13 mouse cellular contexts compared by ENCODE assay signal in the genomic region with DNA sequence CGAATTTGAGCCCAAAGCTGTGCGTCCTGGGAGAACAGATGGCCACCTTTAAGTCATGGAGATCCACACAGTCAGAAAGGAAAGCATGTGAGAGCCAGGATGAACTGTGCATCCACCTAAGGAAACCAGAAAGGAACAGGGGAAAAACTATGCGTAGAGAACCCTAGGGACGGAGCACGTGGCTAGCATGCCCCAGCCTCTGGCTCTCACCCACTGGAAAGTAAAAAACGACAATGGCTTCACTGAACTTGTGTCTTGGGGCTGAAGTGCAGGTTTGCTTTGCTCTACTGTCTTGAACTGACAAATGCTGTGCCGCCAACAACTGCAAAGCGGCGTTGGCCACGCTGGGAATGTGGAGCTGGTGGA. TPM values are rescaled to one million over a fixed set of nuclear protein-coding genes. Genes with fewer than 3 reads are reported as not detected.
DNase-seq lines count a peak whose midpoint lies in the region; ATAC-seq and TF ChIP-seq lines count a peak whose summit lies in the region.
"Had no signal": no experiment of that assay in that cellular context is flagged by ENCODE, and none has a peak within 500 bp of the region (broad histone marks: within the 10 kb centered on the region; RNA-seq: fewer than 3 reads in every experiment).

No protein-coding gene starts in this region.

- no peak overlapping the region for H3K9ac ChIP-seq in heart, embryonic 13.5 days
- no peak overlapping the region for H3K9ac ChIP-seq in heart, embryonic 11.5 days (ENCODE audit: low read depth, low read length)
- H3K9ac ChIP-seq: hindbrain, embryonic 12.5 days; kidney, embryonic 15.5 days; limb, embryonic 15.5 days; midbrain, embryonic 15.5 days had no signal

- ATAC-seq in heart, embryonic 13.5 days (ENCODE audit: extremely low read depth, insufficient number of reproducible peaks, low FRiP score, low TSS enrichment) = no peak
- no peak for ATAC-seq in heart, embryonic 11.5 days (replicated peaks; ENCODE audit: insufficient number of reproducible peaks, low FRiP score, low TSS enrichment)
- ATAC-seq in megakaryocyte, adult 5-6 weeks (ENCODE audit: poor library complexity, severe bottlenecking) = no peak
- ATAC-seq: midbrain, embryonic 15.5 days had no signal

- no peak for TF ChIP-seq POLR2A in cortical plate, adult 2 months (IDR thresholded peaks at IDR 0.05; ENCODE audit: extremely low read depth, insufficient read depth, low read length)
- TF ChIP-seq POLR2A in small intestine, adult 2 months (IDR thresholded peaks at IDR 0.05; ENCODE audit: low read depth, low read length) = no peak

- peak overlapping the region; percentile 19; the same call in 1 of the 2 replicates for H3K4me2 ChIP-seq in heart, embryonic 13.5 days
- no peak overlapping the region for H3K4me2 ChIP-seq in heart, embryonic 11.5 days
- H3K4me2 ChIP-seq: hindbrain, embryonic 12.5 days; kidney, embryonic 15.5 days; limb, embryonic 15.5 days; midbrain, embryonic 15.5 days had no signal

- 61% methylated on average over 10 of the region's 10 CpGs for WGBS in heart, embryonic 13.5 days
- 65% methylated on average over 10 of the region's 10 CpGs for WGBS in heart, embryonic 11.5 days (ENCODE audit: insufficient replicate concordance)
- 74% methylated on average over 10 of the region's 10 CpGs for WGBS in small intestine, adult 2 months

- peaks cover 36% of the 10 kb centered on the region for H3K36me3 ChIP-seq in heart, embryonic 13.5 days
- H3K36me3 ChIP-seq in heart, embryonic 11.5 days (ENCODE audit: control insufficient read depth, insufficient read depth, low read length) = peaks cover 4% of the 10 kb centered on the region; the same call in 1 of the 2 replicates
- peaks cover 71% of the 10 kb centered on the region for H3K36me3 ChIP-seq in megakaryocyte, embryonic 14.5 days (replicated peaks; ENCODE audit: low read length)
- peaks cover 13% of the 10 kb centered on the region for H3K36me3 ChIP-seq in small intestine, adult 2 months (ENCODE audit: control insufficient read depth, insufficient read depth, low read length)

- no peak overlapping the region for H3K4me3 ChIP-seq in heart, embryonic 13.5 days
- no peak overlapping the region for H3K4me3 ChIP-seq in heart, embryonic 11.5 days (ENCODE audit: low read depth, low read length)
- peak overlapping the region; percentile 87 for H3K4me3 ChIP-seq in megakaryocyte, embryonic 14.5 days (replicated peaks)
- H3K4me3 ChIP-seq in cortical plate, adult 2 months (ENCODE audit: insufficient read depth, low read length) = no peak overlapping the region
- H3K4me3 ChIP-seq in small intestine, adult 2 months (ENCODE audit: low read depth, low read length) = peak overlapping the region; percentile 12; the same call in 1 of the 2 replicates
- H3K4me3 ChIP-seq: forebrain, embryonic 10.5 days; hindbrain, embryonic 12.5 days; kidney, embryonic 15.5 days; limb, embryonic 15.5 days; midbrain, embryonic 15.5 days had no signal

- TF ChIP-seq CTCF in cortical plate, adult 2 months (IDR thresholded peaks at IDR 0.05; ENCODE audit: extremely low read depth, insufficient read depth, low read length) = no peak
- TF ChIP-seq CTCF in small intestine, adult 2 months (IDR thresholded peaks at IDR 0.05; ENCODE audit: extremely low read depth, insufficient read length, insufficient replicate concordance, low read depth, low read length) = no peak

- peaks cover 73% of the 10 kb centered on the region for H3K4me1 ChIP-seq in heart, embryonic 13.5 days
- peaks cover 24% of the 10 kb centered on the region for H3K4me1 ChIP-seq in heart, embryonic 11.5 days (ENCODE audit: control insufficient read depth, insufficient read depth, low read length)
- peaks cover 87% of the 10 kb centered on the region for H3K4me1 ChIP-seq in megakaryocyte, embryonic 14.5 days
- peaks cover 9% of the 10 kb centered on the region for H3K4me1 ChIP-seq in cortical plate, adult 2 months (ENCODE audit: control insufficient read depth, insufficient read depth, low read length)
- H3K4me1 ChIP-seq in small intestine, adult 2 months (ENCODE audit: control insufficient read depth, insufficient read depth, insufficient read length, low read length) = peaks cover 15% of the 10 kb centered on the region; the same call in 1 of the 2 replicates

- H3K27me3 ChIP-seq in heart, embryonic 13.5 days (replicated peaks) = no peaks in the 10 kb centered on the region
- no peaks in the 10 kb centered on the region for H3K27me3 ChIP-seq in heart, embryonic 11.5 days (ENCODE audit: control insufficient read depth, insufficient read depth, low read length)
- no peaks in the 10 kb centered on the region for H3K27me3 ChIP-seq in megakaryocyte, embryonic 14.5 days (replicated peaks)
- H3K27me3 ChIP-seq in small intestine, adult 2 months (ENCODE audit: control insufficient read depth, insufficient read depth, low read length) = no peaks in the 10 kb centered on the region
- H3K27me3 ChIP-seq: hindbrain, embryonic 12.5 days; kidney, embryonic 15.5 days; limb, embryonic 15.5 days; midbrain, embryonic 15.5 days had no signal

- DNase-seq in right cerebral cortex, postnatal 14 days = no peak
- DNase-seq: adrenal gland, postnatal 14 days had no signal

- peak overlapping the region; percentile 43 for H3K27ac ChIP-seq in heart, embryonic 13.5 days (replicated peaks)
- H3K27ac ChIP-seq in heart, embryonic 11.5 days (ENCODE audit: low read depth, low read length) = no peak overlapping the region
- peak overlapping the region; percentile 19 for H3K27ac ChIP-seq in cortical plate, adult 2 months (ENCODE audit: insufficient read depth, low read length)
- H3K27ac ChIP-seq in small intestine, adult 2 months (ENCODE audit: insufficient read depth, low read depth, low read length) = 0 out of 2 replicates have a peak overlapping the region, but pooled peaks have one; percentile 21
- H3K27ac ChIP-seq: forebrain, embryonic 10.5 days; hindbrain, embryonic 12.5 days; kidney, embryonic 15.5 days; limb, embryonic 15.5 days; midbrain, embryonic 15.5 days had no signal

- H3K9me3 ChIP-seq in heart, embryonic 13.5 days = no peaks in the 10 kb centered on the region
- no peaks in the 10 kb centered on the region for H3K9me3 ChIP-seq in heart, embryonic 11.5 days (replicated peaks; ENCODE audit: control insufficient read depth, low read length)
- H3K9me3 ChIP-seq in megakaryocyte, embryonic 14.5 days = no peaks in the 10 kb centered on the region
- H3K9me3 ChIP-seq: forebrain, embryonic 10.5 days; hindbrain, embryonic 12.5 days; kidney, embryonic 15.5 days; limb, embryonic 15.5 days; midbrain, embryonic 15.5 days had no signal

RNA-seq across cellular contexts. Expression of a gene that starts 4.6 kb away (rescaled TPM):
- polyA plus RNA-seq in heart, embryonic 13.5 days (2015; fragmentation: Nextera tagmentation; extraction: Ambion mirVana) = 26.0 and 26.1 TPM in 2 replicates
- 26.7 and 27.2 TPM in 2 replicates for polyA plus RNA-seq in heart, embryonic 11.5 days (2014; fragmentation: Nextera tagmentation; extraction: Ambion mirVana)
- polyA plus RNA-seq in megakaryocyte, embryonic 14.5 days (2012; ENCODE audit: insufficient read depth, low replicate concordance) = 6.2 and 25.7 TPM in 2 replicates
- 69.0 and 83.8 TPM in 2 replicates for total RNA-seq in megakaryocyte, adult 5-6 weeks (2015)
- total RNA-seq in megakaryocyte, adult 5-6 weeks (2017) = 40.1 and 40.6 TPM in 2 replicates
- 23.9 and 24.0 TPM in 2 replicates for polyA plus RNA-seq in cortical plate, adult 2 months (2012; rRNA removed)
- 14.4 and 31.8 TPM in 2 replicates for polyA plus RNA-seq in small intestine, adult 2 months (2012; rRNA removed)

RNA-seq across cellular contexts. Expression of a gene that starts 55.5 kb away (rescaled TPM):
- 4.1 and 4.5 TPM in 2 replicates for polyA plus RNA-seq in heart, embryonic 13.5 days (2015; fragmentation: Nextera tagmentation; extraction: Ambion mirVana)
- 3.5 and 5.4 TPM in 2 replicates for polyA plus RNA-seq in heart, embryonic 11.5 days (2014; fragmentation: Nextera tagmentation; extraction: Ambion mirVana)
- 1.4 TPM in 1 of 2 replicates, not detected in the other for polyA plus RNA-seq in megakaryocyte, embryonic 14.5 days (2012; ENCODE audit: insufficient read depth, low replicate concordance)
- 215 and 219 TPM in 2 replicates for total RNA-seq in megakaryocyte, adult 5-6 weeks (2015)
- total RNA-seq in megakaryocyte, adult 5-6 weeks (2017) = 83.1 and 85.6 TPM in 2 replicates
- 17.8 and 21.1 TPM in 2 replicates for polyA plus RNA-seq in cortical plate, adult 2 months (2012; rRNA removed)
- polyA plus RNA-seq in small intestine, adult 2 months (2012; rRNA removed) = 1.8 and 3.0 TPM in 2 replicates

Comparison
In these comparisons a context has a peak if more than half of its experiments do, and no peak if none do; other contexts are left out.
1. H3K4me3 ChIP-seq: peak in megakaryocyte, embryonic 14.5 days (single experiment) and small intestine, adult 2 months (single experiment); none in heart, embryonic 13.5 days (single experiment), heart, embryonic 11.5 days (single experiment) and cortical plate, adult 2 months (single experiment).